Mouse (Mus musculus) kidney, postnatal 4 days (tissue): ENCODE data around the gene Acvrl1.
"Not testable (repeated sequence)": the region's sequence is repeated elsewhere in the genome, so short reads cannot be mapped to it uniquely, and the experiment has no call there.

Source experiments
- DNase-seq, 2 experiments: peaks; one replicate each; pipeline ENCODE4 v3.0.0; 2021; ENCODE audit warnings: mixed read lengths in 2 of 2

Acvrl1 gene

DNA sequence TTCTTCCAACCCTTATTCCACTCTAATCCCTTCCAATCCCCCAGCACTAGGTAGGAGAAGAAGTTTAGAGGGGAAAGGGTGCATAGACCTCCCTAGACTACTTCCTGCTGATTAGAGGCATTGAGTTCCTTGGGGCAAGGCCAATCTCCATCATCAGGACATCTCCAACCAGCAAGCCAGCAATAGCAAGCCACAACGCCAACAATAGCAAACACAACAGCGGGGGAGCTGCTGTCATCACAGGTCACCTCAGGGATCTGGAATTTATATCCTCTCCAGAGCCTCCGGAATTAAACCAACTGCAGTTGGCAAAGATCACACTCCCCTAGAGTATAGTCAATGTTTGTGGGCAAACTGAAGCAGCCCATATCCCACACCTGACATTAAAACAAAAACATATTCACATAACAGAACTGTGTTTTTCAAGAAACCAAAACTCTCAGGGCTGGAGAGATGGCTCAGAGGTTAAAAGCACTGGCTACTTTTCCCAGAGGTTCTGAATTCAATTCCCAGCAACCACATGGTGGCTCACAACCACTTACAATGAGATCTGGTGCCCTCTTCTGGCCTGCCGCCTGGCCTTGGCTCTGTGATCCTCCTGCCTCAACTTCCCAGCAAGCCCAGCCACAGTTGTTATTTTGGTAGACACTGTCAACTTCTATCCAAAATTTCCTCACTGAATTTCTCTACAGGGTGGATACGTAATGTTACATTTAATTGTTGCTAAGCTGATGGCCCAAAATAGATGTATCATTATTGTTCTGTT lies 20.2 kb upstream of the Acvrl1 start:
- no peak for DNase-seq

DNA sequence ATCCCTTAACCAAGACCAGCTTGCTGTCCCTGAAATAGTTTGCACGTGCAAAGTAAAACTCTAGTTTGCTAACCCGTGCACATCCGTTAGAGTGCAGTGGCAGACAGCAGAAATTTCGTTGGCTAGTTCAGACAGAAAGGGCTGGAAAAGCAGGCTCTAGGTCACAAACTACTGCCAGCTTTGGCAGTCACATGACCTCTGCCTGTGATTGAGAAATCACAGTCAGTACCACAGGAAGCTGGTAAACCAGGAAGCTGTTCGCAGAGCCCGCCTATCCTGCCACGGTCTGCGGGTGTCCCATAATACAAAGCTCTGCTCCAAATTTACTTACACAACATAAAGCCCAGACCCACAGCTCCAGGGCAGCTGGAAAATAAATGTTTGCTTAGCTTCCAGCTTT lies 15.1 kb upstream of the Acvrl1 start:
- peak in 1 of 2 experiments; percentile 50 for DNase-seq

DNA sequence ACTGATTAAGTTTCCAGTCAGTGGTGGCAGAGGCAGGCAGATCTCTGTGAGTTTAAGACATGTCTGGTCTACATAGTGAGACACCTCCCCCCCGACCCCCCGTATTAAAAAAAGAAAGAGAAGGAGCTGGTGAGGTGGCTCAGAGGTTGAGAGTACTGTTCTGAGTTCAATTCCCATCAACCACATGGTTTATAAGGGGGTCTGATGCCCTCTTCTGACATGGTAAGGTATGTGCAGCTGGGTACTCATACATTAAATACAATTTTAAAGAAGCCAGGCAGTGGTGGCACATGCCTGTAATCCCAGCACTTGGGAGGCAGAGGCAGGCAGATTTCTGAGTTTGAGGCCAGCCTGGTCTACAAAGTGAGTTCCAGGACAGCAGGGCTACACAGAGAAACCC lies 14.5 kb upstream of the Acvrl1 start:
- DNase-seq, result not testable (repeated sequence)

DNA sequence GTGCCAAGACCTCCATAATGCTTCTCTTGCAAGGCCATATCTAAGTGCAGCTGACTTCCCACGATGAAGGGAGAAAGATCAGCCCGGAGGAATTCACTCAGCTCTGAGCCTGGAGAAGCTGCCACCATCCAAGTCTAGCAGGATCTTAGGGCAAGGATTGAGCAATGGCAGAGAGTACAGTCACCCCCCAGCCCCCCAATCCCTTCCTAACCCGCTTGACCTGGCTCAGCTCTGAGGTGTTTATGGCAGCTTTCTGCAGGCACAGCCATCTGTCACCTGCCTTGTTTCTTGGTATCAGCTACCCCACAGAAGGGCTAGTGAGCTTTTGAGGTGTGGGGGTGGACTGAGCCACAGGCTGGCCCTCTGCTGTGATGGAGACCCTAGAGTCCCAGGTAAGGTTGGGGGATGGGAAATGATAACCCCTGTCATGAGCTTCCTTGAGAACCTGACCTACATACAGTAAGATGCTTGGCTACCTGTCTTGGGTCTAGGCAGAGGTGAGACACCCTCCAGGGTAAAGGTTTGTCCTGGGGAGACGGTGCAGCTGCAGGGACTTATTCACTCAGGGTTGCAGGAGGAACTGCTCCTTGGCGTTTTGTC lies 12.7 kb upstream of the Acvrl1 start, which contains the start of gene Ankrd33:
Ankrd33 (plus strand) TSS at position 245 of the 600 bp plus-strand sequence.
- no peak for DNase-seq

DNA sequence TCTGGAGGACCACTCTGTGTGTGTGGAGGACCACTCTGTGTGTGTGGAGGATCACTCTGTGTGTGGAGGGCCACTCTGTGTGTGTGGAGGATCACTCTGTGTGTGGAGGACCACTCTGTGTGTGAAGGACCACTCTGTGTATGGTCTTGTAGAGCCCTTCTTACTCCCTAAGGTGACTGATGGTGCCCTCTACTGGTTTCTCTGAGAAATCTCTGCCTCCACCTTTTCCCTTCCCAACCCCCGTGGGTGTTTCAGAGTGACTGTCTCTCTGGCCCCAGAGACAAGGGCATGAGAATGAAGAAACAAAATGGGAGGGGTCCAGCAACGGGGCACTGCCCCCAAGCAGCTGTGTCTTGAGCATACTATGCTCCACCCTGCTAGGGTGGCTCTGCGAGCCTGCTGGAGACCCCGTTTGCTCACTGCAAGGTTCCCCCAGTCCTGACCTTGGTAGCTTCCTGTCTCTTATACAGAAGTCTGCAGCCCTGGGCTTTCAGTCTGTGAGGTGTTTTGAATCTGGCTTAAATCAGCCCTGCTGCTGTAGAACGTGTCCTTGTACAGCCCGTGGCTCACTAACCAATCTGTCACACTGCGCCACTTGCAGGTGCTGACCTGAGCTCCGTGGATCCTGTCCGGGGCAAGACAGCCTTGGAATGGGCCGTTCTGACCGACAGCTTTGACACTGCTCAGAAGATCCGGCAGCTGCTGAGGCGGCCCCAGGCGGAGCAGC lies 9.8 kb upstream of the Acvrl1 start:
- no peak for DNase-seq

DNA sequence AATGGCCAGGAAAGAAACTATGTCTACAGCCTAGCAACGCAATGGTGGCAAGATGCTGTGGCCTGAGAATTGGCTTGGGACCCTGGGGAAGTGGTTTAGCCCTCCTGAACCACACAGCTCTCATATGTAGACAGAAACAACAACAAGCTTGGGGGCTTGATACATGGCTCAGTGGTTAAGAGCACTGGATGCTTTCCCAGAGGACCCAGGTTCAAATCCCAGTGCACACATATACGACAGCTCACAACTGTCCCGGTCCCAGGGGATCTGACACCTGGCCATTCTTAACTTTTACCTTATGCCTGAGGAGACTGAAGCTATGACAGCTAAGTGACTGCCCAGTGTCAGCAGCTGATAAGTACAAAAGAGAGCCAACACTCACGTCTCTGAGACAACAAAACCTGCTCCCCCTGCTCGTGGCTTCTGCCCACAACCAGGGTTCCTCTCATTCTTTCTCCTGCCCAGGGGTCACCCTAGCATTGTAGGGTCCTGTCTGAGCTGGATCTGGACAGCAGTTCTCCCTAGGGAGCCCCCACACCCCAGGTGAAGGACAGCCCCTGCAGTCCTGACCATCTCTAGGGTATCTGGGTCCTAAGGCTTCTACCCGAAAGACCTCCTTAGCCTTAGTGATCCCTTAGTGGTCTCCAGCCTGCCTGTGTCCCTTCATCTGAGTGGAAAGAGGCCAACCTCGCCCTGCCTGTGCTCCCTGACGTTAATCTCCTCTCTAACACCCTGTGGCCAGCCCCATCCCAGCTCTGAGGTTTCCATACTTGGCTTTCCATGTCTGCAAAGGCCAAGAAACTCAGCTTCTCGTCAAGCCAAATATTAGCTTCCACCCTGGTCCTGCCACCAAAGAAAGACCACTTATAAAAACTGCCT lies 6.7 kb upstream of the Acvrl1 start:
- DNase-seq, result no peak

DNA sequence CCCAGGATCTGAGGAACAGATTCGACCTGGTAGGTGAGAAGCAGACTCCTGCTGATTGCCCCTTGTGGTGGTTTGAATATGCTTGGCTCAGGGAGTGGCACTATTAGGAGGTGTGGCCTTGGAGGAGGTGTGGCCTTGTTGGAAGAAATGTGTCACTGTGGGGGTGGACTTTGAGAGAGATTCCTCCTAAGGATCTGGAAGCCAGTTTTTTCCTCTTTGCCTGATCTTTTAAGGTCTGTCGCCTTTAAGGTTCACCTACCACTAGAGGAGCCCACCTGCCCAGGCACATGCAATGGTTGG lies 6.1 kb upstream of the Acvrl1 start:
- DNase-seq, result peak in 1 of 2 experiments; percentile 65

DNA sequence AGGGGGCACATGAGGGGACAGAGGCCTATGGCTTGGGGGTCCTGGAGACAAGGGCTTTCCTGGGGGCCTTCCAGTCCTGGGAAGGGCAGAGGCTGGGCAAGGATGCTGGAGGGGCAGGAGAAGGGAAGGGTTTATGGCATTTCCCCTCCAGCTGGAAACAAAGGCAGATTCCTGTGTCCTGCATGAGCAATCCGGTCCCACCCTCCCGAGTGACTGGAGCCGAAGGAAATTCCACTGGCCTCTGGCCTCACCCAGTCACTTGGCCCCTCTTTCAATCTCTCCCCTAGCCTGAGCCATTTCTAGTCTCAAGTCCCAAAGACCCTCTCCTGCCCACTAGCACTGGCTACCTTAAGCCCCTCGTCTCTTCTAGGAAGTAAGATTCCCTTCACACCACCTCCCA lies 5.1 kb upstream of the Acvrl1 start:
- no peak for DNase-seq

DNA sequence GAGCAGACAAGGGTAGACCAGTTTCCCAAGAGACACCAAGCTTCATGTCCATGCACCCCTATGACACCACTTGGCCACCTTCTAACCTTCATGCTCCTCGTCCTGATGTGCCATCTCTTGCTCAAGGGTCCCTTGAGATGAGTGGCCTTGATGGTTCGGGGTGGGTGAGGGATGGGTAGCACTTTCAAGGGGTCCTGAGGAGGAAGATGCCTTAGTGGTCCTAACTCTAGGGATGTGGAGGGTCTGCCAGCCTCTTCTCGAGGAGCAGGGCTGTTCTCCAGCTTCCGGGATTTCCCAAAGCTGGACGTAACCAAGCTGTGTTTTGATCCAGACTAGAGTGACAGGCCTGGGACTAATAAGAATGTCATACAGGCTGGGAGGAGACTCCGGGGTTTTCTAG lies 2.8 kb upstream of the Acvrl1 start:
- DNase-seq, result no peak

DNA sequence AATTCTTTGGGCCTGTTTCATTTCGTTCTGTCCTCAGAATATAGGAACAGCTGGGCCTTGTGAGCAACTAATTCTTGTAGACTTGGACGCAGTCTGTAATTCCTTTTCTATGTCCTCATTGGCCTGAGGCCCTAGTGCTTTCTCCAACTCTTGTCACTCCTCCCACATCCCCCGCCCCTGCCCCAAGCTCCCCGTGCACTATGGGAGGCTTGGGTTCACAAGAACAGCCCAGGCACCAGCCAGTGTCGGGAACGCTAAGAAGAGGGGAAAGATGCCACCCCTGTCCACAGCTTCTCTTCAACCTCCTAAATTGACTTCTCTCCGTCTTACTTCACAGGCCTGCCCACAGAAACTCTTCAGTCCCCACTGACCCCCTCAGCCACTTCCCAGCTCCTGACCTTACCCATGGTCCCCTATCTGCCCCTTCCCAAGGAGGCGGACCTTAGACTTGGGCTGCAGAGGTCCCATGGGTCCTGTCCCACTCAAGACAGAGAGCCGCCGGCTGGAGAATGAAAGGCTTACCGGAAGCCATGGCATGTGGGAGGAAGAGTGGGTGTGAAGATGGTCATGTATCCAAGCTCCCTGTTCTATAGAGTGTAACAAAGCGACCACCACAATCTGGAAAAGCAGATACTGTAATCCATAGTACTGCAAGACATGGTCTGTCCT lies 1.3 kb upstream of the Acvrl1 start:
- DNase-seq, result peak; percentile 74 to 82

DNA sequence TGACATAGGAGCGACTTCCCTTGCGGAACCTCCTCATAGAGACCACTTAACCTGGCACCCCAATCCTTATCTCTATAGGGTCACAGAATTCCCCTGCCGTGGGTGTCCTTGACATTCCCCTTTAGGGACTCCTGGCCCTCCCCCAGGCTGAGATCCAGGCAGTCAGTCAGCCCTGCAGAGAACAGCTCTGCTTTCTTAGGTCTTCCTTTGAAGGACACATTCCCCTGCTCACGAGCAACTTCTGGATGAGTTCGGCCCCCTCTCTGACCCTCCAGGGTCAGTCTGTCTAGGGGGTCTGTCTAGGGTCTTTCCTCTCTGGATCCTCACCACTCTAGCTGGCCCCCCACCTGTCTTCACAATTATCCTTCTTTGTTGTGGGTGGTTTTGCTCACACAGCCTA lies 1.1 kb downstream of the Acvrl1 start:
- DNase-seq, result no peak

DNA sequence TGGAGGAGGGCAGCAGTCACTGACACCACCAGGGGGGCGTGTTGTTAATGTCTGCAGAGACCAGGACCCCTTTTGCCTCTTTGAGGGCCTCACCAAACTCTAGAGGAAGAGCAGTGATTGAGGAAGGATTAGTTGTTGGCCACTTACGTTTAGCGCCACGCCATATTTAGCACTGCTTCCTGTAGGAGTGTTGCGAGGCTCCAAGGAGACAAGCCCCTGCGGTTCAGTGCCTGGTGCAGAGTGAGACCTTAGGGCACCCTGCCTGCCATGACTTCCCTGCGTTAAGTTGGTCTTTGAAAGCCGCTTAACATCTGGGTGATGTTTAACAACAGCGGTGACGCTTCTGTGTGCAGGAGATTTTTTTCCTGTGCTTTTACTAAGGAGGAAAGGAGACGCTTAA lies 3.2 kb downstream of the Acvrl1 start:
- no peak for DNase-seq

DNA sequence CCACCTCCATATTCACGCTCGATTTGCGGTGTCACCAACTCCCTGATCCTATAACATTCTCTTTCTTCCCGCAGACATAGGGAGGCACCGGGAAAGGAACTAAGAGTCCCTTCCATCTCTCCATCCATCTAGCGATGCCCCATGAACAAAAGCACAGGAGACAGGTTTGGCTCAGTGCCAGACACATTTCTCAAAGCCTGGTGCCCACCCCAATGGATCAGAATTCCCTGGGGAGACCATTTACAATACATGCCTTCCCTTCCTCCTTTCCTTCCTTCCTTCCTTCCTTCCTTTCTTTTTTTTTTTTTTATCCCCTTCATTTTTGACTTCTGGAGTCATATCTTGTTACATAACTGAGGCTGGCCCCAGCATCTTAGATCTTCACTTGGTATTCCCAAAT lies 3.7 kb downstream of the Acvrl1 start:
- no peak for DNase-seq

DNA sequence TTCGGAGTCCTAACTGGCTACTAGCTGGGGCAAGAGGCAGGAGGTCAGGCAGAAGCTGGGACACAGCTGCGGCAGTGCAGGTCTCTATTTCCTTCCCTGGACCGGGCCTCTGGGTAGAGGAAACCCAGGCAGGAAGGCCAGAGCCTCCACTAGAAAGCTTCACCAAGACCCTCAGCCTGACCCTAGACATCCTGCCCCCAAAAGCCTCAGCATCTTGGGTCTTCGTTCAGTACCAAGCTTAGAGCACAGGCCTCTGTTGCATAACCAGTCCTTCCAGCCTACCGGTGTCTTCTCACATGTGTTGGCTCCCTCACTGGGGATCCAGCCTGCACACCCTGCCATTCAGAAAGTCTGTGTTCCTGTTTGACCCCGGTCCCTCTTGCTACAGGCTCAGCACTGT lies 4.4 kb downstream of the Acvrl1 start:
- DNase-seq, result no peak

DNA sequence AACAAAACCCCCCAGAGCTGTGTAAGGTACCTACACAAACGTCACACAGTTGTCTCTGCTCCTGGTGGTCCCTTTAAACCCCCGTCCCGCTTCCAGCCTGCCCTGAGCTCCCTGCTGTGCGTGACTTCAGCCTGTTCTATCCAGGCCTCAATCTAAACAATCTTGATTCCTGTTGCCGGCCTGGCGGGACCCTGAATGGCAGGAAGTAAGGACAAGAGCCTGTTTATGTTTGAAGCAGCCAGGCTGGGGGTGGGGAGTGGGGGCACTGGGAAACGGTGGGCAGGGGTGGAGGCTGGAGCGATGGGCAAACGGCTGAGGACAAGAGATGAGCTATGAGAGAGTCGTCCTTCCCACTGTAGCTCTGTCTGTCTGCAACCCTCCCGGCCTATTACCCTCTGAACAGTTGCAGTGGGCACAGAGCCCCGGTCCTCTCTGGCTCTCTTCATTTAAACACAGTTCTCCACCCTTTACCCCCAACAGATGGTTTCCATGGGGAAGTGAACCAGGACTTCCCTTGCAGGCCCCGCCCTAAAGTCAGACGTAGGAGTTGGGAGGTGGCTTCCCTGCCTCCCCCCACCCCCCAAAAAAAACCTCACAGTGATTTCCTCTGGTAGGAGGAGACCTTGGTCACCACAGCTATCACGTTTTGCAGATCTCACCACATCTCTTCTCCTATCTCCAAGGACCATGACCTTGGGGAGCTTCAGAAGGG lies 5.8 kb downstream of the Acvrl1 start:
- DNase-seq, result peak in 1 of 2 experiments; percentile 67

DNA sequence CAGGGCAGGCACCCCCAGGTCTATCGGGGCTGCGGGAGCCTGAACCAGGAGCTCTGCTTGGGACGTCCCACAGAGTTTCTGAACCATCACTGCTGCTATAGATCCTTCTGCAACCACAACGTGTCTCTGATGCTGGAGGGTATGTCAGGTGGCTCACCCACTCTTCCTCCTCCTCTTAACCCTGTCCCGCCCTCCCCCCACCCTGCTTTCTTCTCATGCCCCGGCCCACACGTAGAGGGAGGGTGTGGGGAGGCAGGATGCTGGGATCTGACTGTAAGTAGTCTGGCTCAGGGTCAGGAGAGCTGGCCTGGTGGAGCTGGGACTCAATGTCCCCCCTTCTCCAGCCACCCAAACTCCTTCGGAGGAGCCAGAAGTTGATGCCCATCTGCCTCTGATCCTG lies 7.1 kb downstream of the Acvrl1 start:
- no peak for DNase-seq

DNA sequence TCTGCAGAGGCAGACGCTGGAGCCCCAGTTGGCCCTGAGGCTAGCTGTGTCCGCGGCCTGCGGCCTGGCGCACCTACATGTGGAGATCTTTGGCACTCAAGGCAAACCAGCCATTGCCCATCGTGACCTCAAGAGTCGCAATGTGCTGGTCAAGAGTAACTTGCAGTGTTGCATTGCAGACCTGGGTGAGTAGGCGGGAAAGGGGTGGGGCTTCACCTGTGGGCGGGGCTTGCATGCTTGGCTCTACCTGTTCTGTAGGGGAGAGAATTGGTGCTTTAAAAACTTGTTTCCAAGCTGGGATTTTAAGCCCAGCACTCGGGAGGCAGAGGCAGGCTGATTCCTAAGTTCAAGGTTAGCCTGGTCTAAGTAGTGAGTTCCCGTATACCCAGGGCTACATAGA lies 9.1 kb downstream of the Acvrl1 start:
- no peak for DNase-seq

DNA sequence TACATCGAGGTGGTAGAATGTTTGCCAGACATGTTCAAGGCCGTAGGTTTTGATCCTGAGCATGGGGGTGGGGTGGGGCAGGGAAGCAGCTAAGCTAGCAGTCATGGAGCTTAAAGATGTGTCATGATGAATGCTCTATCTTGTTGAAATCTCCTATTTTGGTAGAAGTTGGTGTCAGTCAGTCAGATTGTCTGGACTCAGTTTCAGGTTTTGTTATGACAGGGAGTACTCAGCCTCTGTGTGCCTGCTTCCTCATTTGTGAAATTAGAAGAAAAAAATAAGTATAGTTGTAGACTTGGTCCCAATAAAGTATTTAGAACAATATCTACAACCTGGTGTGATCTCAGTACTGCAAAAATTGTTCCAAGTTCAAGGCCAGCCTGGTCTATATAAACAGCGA lies 10.4 kb downstream of the Acvrl1 start:
- DNase-seq, result no peak

DNA sequence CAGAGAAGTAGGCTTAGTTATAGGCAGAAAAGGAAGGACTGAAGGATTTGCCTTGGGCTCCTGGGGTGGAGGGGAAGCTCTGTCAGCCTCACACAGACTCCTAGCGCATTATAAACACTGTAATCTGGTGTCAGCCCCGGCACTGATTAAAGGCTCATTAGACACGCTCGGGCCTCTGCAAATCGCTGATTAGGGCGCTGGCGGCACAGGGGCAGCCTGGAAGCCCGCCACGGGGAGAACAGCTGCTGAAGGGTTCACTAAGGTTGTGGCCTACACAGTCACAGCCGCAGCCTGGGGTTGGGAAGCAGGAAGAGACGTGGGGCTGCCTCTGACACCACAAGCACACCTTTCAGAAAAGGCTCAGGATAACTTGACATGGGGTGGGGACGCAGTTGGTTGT lies 11.6 kb downstream of the Acvrl1 start:
- DNase-seq, result peak; percentile 60 to 68

DNA sequence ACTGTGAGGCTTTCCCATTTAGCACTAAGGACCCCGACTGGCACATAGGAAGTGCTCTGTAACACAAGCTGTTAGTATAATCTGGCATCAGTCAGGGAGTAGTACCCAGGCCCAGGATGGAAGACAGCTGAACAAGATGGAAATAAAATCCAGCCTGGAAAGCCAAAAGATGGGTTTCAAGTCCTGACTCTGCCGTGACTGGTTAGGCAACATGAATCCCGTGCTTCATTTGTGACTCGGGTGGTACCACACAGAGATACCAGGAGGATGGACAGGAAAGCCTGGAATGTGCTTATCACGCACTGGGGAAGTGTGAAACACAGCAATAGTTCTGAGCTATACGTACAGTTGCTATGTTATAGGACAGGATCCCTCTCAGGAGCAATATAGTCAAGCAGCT lies 12.3 kb downstream of the Acvrl1 start:
- DNase-seq, result no peak

DNA sequence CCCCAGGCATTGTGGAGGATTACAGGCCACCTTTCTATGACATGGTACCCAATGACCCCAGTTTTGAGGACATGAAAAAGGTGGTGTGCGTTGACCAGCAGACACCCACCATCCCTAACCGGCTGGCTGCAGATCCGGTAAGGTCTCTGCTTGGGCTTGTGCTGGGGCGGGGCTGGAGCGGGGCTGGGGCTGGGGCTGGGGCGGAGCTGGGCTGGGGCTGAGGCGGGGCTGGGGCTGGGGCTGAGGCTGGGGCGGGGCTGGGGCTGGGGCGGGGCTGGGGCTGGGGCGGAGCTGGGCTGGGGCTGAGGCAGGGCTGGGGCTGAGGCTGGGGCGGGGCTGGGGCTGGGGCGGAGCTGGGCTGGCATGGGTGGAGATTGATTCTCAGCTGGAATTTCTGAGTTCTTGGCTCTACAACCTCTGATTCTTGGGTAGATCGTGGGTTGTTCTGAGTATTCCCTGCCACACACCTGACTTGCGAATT lies 12.8 kb downstream of the Acvrl1 start:
- DNase-seq, result peak; percentile 80 to 87

DNA sequence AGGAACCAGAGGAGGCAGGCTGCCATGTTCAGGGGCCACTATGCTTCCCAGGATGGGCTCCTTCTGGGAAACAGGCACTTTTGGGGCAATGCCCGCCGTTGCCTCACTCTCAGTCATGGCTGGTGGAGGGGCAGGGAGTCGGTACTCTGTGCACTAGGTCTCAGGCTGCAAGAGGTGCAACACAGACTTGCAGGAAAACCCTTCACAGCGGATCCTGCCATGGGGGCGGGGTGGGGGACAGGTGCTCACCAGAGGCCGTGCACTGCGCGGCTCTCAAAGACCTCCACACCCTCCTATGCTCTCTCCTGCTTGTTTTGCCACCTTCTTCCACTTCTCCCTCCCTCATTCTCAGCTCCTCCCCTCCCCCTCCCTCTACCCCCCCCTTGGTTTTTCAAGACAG lies 14.3 kb downstream of the Acvrl1 start:
- peak in 1 of 2 experiments; percentile 5 for DNase-seq
